Mouse (Mus musculus) urinary bladder, postnatal 14 days (tissue): ENCODE data around the gene Pltp.

ENCODE experiments used
- DNase-seq: peaks from one replicate; pipeline ENCODE4 v3.0.0; 2021; ENCODE audit warnings: low spot score

Gene Pltp

DNA sequence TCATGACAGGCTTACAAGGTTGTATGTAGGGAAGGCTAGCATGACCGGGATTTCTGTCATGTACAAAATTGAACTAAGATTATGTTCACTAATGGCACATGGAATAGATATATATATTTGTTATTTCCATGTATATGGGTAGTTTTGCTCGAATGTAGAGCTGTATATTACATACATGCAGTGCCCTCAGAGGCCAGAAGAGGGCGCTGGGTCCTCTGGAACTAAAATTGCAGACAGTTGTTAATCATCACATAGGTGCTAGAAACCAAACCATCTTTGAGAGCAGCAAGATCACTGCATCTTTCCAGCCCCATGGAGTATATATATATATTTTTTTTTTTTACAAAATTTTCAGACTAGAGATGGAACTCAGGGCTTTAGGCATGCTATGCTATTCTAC is 11.7 kb downstream of the Pltp start:
- no peak for DNase-seq

DNA sequence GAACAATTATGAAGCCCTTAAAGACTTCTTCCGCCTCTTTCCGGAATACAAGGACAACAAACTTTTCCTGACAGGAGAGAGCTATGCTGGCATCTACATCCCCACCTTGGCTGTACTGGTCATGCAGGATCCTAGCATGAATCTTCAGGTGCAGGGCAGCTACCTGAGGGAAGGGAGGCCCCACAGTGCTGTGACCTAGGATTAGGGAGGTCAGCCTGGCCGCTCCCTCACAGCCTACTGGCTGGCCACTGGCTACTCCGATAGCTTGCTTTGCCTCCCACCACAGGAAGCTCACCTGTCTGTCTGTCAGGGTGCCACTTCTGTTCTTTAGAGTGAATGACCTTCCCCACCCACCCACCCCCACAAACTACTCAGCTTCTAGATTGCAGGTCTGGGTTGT is 22.3 kb downstream of the Pltp start:
- DNase-seq = no peak

DNA sequence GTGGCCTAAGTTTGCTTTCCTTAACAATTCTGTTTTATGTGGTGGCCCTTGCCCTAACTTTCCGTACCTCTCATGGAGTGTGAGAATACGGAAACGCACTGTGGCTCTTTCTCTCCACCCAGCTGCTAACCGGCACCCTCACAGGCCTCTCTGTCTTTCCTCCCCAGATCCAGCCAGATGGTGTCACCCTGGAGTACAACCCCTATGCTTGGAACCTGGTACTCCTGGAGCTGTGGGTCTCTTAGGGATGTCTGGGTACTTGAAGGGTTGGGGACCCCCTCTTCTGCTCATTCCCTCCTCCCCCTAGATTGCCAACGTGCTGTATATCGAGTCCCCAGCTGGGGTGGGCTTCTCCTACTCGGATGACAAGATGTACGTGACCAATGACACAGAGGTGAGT is 23.0 kb downstream of the Pltp start:
- DNase-seq = no peak

DNA sequence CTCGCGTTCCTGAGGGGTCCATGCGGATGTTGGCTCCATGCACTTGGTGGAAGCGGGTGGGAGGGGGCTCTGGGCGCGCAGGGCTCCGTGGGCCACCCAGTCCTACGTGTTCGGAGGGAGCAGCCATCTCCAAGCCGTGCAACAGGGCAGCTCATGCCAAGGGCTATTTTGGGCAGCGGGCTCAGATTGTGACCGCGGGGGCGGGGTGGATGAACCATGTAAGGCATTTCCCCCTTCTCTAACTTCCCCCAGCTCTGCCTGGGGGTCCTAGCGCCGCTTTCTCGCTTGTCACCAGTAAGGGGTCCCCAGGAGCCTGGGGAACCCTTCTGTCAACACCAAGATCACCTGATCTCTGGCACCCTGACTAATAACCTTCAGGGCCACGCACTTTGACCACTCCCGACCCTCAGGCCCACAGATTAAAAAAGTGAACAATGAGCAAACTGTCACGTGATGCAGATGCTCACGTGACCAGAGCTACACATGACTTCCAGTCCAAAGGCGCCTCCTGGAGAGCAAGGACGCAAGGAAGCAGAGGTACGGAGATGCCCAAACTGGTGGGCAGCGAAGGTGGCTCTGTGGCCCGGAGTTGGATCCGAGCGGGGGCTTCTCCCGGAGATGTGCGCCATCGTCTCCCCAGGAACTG is 24.1 kb downstream of the Pltp start, which contains the start of gene Neurl2:
Neurl2 (minus strand) TSS at position 143 of the 646 bp plus-strand sequence.
- DNase-seq = peak; percentile 91

DNA sequence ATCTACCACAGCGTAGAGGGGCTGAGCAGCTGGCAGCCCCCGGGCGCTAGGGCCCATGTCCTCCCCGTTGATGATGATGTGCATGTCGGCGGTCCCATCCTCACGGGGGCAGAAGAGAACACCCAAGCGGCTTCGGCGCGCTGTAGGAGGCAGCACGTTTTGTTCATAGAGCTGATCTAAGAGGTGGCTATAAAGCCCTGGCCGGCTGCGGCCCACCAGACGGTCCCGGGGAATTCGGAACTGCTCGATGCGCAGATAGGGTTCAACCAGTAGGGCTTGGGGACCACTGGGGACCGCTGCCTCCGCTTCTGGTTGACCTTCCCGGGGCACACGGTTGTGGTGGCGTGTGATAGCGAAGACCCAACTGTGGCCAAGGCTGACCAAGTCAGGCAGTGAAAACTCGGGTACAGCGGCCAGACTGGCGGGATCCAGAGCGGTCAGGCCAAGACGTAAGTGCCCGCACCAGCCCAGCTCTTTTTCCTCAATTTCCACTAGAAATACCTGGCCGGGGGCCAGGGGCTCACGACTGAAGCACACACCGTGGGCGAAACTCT is 24.7 kb downstream of the Pltp start, which contains the start of gene Ctsa:
Ctsa (plus strand) TSS at position 126 of the 554 bp plus-strand sequence.
- DNase-seq = peak; percentile 75

DNA sequence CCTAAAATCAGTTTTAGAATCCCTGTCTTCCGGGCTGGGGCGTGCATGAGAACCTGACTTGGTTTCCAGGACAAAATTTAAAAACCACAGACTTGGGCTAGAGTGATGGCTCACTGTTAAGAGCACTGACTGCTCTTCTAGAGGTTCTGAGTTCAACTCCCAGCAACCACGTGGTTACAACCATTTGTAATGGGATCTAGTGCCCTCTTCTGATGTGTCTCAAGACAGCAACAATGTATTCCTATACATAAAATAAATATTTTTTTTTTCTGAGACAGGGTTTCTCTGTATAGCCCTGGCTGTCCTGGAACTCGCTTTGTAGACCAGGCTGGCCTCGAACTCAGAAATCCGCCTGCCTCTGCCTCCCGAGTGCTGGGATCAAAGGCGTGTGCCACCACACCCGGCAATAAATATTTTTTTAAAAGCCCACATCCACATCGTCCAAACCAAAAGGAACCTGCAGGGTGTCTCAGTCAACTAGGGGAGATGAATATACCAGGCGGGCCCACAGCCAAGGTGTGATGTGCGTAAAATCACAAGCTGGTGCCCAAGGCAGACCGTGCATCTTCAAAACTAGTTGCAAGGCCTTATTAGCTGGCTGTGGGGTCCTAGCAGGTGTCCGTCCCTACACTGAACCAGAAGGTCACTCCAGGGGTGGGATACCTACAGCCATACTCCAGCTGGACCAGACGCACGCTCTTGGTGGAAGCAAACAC is 25.3 kb downstream of the Pltp start:
- no peak for DNase-seq

DNA sequence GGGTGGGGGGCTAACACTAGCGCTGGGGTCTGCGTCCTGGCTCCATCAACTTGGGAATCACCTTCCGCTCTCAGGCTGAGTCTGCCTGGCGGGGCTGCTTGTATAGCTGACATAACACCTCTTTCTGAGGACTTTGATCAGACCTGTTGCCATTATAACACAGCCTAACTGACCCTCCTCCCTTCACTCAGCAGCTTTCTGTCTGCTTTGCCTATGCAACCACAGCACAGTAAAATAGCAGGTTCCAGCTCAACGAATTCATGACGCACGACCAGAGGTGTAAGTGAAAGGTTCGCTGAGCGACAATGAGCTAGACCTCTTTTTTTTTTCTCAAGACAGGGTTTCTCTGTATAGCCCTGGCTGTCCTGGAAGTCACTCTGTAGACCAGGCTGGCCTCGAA is 26.5 kb downstream of the Pltp start:
- no peak for DNase-seq

DNA sequence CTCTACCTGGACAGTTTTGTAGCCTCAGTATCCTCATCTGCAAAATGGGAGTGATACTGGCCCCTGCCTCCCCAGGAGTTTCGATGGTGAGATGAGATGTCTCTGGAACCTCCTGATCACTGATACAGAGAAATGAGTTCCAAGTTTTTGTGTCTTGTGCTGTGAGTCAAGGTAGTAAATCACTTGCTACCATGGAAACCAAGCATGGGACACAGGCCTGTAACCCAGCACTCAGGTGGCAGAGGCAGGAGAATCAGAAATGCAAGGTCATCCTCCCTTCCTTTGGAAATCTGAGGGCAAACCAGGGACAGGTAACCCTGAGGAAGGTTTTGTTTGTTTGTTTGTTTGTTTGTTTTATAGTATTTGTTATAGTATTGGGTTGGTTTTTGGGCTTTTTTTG is 28.4 kb downstream of the Pltp start:
- no peak for DNase-seq

DNA sequence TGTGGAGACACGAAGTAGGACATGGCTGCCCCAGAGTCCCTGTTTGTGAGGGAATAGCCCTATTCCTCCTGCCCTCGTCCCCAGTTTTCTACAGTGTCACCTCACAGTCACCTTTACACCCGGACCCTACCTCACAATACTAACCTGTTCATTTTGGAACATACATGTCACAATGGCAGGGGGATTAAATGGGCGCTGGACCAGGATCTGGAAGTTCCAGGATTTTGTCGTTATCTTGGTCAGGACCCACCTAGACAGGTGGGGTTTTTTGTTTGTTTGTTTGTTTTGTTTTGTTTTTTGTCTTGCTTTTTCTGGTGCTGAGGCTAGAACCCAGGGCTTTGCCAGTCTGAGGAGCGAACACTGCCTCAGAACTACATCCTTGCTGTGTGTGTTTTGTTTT is 29.1 kb downstream of the Pltp start, which contains the start of gene Spata25:
Spata25 (minus strand) TSS at position 101 of the 400 bp plus-strand sequence.
- DNase-seq = no peak

DNA sequence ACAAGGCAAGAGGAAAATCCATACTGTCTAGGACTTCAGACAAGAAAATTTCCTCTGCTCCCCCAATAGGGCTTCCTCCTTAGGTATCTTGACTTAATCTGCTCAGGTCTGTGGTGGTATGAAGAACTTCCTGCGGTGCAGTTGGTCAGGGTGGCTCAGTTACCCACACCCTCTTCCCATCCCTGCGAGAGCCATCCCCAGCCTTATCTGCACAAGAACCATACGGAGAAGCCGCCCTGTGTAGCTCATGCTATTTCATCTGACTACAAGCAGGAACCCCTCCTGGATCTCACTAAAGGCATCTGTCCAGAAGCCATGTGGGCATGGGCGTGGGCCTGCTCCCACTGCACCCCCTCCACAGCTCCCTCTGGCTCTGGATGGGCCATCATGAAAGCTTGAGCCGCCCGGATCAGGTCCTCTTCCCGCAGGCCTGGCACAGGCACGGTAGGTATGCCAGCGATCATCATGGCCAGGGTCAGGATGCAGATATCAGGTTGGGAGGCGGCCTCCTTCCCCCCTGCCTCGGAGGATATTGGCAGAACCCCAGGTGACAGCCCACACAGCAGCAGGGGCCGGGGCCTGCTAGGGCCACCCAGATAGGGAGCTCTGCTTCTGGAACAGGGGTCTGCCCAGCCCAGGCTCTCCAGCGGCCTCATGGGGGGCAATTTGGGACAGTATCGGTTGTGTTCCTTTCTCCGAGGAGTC is 30.2 kb downstream of the Pltp start:
- no peak for DNase-seq

DNA sequence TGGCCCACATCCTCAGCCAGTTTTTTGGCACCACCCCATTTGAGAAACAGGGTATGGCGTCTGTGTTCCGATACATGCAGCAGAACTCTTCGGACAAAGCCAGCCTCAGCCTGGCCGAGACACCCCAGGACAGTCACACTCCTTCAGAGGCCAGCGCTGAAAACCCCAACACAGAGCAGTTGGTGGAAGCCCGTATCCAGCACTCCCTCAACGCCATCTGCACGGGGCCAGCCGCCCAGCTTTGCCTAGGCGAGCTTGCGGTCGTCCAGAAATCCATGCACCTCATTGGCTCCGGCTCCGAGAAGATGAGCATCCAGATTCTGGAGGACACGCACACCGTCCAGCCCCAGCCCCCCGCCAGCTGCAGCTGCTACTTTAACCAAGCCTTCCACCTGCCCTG is 32.0 kb downstream of the Pltp start:
- no peak for DNase-seq

DNA sequence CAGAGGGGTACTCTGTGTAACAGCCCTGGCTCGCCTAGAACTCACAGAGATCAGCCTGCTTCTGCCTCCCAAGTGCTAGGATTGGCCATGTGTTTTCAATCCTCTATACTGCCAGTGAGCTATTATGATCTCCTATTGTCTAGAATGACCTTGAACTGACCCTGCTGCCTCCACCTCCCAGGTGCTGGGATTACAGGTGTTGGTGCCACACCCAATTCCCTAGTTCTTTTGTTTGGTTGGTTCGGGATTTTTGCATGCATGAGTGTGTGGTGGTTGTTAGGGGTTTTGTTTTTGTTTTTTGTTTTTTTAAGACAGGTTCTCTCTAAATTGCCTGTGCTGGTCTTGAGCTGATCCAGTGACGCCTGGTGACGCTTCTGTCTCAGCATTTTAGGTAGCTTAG is 33.5 kb downstream of the Pltp start:
- no peak for DNase-seq

DNA sequence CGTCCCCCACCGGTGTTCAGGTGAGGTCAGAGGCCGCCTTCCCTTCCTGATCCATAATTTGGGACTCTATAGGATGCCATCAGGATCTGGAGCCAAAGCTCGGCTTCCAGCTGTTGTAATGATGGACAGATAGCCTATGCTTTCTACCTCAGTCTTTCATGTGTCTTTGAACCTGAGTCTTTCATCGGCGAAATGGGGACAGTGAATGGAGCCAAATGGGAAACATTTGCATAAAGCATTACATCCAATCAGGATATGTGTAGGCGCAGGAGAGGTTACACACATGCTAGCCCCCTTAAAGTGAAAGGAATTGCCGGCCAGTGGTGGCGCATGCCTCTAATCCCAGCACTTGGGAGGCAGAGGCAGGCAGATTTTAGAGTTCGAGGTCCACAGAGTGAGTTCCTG is 34.3 kb downstream of the Pltp start:
- no peak for DNase-seq

DNA sequence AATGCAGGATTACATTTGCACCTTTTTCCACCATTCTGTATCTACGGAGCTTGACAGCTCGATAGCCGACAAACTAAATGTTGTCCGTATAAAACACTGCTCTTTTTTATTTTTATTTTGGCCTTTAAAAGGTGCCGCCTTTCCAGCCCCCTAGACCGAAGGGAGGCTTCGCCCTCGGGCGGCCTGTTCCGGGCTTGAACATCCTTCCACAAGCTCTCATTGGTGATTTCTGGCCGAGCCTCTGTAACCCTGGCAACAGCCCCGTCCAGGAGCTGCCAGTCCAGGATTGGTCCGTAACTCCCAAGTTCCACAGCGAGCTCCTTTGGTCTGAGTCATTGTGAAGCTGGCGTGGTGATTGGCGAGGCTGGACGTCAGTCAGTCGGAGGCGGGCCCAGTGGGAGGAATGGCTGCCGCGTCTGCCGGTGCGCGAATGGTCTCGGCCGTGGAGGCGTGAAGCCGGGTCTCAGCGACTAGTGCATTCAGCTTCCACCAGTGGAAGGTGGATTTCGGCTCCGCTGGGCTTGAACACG is 34.8 kb downstream of the Pltp start, which contains the start of gene Zswim1:
Zswim1 (plus strand) TSS at position 51 of the 530 bp plus-strand sequence.
- DNase-seq = peak; percentile 100

DNA sequence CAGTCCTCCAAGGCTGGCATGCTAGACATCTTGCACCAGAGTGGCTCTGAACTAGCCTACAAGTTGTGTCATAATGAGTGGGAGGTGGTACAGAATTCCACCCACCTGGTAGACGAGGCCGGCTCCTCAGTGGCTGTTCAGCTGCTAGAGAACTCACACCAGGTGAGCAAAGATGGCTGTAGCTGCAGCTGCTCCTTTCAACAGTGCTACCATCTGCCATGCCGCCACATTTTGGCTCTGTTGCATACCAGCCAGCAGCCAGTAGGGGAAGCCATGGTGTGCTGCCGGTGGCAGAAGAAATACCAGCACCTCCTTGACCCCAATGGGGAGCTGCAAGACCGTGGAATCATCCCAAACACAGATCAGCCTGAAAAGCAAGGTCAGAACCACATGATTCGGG is 36.5 kb downstream of the Pltp start:
- no peak for DNase-seq

DNA sequence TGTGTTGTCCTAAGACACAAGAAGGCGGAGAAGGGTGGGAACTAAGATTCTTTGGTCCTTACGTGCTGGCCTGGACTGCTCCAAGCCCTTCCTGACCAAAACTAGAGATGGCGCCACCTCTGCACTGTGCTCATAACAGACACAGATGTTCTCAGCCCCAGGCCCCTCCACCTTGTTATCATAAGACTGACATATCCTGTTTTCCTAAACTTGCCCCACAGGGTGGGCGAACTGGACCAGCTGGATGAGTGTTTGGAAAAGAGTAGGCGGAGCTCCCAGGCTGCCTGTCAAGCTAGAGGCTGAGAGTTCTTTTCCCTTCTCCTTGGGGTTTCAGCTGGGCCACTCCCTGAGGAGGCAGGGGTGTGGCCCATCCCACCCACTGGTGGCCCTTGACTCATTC is 39.8 kb downstream of the Pltp start:
- no peak for DNase-seq

DNA sequence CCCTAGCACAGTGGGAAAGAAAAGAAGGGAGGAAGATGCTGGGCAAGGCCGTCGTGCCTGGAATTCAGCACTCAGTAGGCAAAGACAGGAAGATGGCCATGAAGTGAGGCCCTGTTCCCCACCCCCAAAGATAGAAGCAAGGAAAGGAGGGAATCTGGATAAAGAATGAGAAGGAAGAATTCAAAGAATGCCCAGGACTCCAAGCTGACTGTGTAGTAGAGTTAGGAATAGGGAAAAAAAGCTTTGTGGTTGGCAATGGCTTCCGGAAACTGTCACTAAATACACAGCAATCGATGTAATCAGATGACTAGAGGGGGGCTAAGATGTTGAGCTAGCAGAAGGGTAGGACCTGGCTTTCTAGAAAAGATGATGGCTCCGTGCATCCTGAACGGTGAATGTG is 40.3 kb downstream of the Pltp start:
- no peak for DNase-seq

DNA sequence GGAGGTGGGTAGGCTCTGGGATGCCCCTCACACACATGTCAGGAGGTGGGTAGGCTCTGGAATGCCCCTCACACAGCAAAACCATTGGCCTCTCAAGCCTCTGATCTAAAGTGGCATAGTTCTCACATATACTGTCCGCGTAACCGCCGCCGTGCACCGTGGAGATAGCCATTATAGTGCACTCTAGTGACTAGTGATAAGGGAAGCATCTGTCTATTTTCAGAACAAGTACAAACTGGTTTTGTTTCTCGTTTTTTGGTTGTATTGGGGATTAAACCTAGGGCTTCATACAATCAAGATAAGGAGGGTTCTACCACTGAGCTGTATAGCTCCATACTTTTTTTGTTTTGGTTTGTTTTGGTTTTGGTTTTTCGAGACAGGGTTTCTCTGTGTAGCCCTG is 41.7 kb downstream of the Pltp start:
- DNase-seq = no peak

DNA sequence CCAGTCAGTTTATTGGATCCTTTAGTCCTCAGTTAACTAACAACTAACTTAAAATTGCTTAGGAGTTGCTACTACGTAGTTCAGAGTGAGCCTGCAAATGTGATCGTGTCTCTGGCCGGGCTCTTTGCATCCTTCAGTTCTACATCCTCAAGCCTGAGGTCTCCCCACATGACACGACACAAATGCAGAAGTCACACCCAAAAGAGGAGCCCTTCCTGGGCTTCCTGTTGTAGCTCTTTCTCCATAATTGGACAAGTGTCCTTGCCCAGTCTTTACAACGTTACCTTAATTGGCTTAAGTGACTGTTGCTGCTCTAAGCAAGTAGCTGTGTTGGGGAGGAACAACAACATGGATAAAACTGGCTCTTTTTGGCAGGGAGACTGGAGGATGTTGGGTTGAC is 42.2 kb downstream of the Pltp start:
- DNase-seq = no peak

DNA sequence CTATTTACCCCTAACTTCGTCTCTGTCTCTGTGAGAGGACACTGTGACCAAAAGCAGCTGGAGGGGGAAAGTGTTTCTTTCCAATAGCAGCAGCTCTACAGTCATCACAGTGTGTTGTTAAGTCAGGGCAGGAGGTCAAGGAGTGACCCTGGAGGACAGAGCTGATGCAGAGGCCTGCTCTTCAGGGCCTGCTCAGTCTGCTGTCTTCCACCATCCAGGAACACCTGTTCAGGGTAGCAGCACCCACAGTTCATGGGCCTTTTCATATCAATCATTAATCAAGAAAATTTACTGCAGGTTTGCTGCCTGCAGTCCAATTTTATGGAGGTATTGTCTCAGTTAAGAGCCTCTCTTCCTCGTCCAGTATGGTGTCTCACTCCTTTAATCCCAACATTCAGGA is 44.0 kb downstream of the Pltp start:
- no peak for DNase-seq

DNA sequence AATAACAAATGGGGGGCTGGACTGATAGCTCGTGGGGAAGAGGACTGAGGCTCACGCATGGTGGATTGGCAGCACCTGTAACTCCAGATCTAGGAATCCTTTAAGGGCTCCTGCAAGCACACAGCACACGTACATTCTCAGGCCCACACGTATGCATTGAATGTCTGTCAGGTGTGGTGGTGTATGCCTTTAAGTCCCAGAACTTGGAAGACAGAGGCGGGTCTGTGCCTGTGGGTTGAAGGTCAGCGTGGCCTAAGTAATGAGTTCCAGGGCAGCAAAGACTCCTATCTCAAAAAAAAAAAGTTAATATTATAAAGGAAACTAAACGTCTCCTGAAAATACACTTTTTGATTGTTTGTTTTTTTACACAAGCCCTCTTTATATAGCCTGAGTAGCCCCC is 50.9 kb downstream of the Pltp start:
- DNase-seq = no peak

DNA sequence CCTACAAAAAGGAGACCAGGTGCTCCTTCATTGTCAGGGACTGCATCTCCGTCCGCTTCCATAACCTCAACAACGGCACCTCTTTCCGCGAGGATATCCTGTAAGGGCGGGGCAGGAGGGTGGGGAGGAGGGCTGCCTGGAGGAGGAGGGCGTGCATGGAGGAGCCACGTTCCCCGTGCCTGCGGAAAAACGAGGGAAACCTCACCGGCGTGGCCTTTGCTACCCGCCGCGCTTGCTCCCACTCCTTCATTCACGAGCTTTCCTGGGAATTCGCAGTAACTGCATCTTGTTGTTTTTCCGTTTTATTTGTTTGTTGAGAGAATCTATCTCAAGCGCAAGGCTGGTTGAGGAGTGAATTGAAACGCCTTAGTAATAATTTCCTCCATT is 52.2 kb downstream of the Pltp start:
- no peak for DNase-seq
